Mouse (Mus musculus): ENCODE results near the gene 2610008E11Rik. TPM values are rescaled to one million over a fixed set of nuclear protein-coding genes. Genes with fewer than 3 reads are reported as not detected.
"Not testable (repeated sequence)": the region's sequence is repeated elsewhere in the genome, so short reads cannot be mapped to it uniquely, and the experiment has no call there.

The 2610008E11Rik gene
- 10 to 100 TPM; 17.9 to 20.3 TPM for polyA plus RNA-seq (2017; shearing (Covaris generic))

- ATAC-seq: peak; percentile 99
Measured at GRCm38 (mm10) chr10:79097161-79097754, at the start of gene 2610008E11Rik. 2610008E11Rik (minus strand) TSS chr10:79097600.

GRCm38 (mm10) chr10:79116125-79116849 lies 18.9 kb upstream of the 2610008E11Rik start:
- ATAC-seq: no peak

- no peak for ATAC-seq
Measured at GRCm38 (mm10) chr10:79115085-79115484, 17.7 kb upstream of the 2610008E11Rik start.

- no peak for ATAC-seq
Measured at GRCm38 (mm10) chr10:79110482-79110881, 13.1 kb upstream of the 2610008E11Rik start.

- no peak for ATAC-seq
Measured at GRCm38 (mm10) chr10:79109156-79109555, 11.8 kb upstream of the 2610008E11Rik start.

GRCm38 (mm10) chr10:79107531-79107930 lies 10.1 kb upstream of the 2610008E11Rik start:
- ATAC-seq: no peak

- ATAC-seq: no peak
Measured at GRCm38 (mm10) chr10:79106325-79107282, 9.2 kb upstream of the 2610008E11Rik start.

GRCm38 (mm10) chr10:79096706-79097105 lies 694 bp downstream of the 2610008E11Rik start:
- ATAC-seq: no peak

- ATAC-seq: no peak
Measured at GRCm38 (mm10) chr10:79091731-79092130, 5.7 kb downstream of the 2610008E11Rik start.

- ATAC-seq: no peak
Measured at GRCm38 (mm10) chr10:79089000-79089399, 8.4 kb downstream of the 2610008E11Rik start.

GRCm38 (mm10) chr10:79086577-79086976 lies 10.8 kb downstream of the 2610008E11Rik start:
- ATAC-seq: no peak

- not testable (repeated sequence) for ATAC-seq
Measured at GRCm38 (mm10) chr10:79057370-79057769, 40.0 kb downstream of the 2610008E11Rik start.

GRCm38 (mm10) chr10:79042457-79042856 lies 54.9 kb downstream of the 2610008E11Rik start:
- not testable (repeated sequence) for ATAC-seq

GRCm38 (mm10) chr10:79028441-79028840 lies 69.0 kb downstream of the 2610008E11Rik start, which contains the start of gene Olfr57:
Olfr57 (plus strand) TSS chr10:79028741.
- no peak for ATAC-seq

Other genes starting within 250 kb of the 2610008E11Rik start
- not detected for gene Olfr1356, start 245.4 kb downstream of the 2610008E11Rik start, polyA plus RNA-seq (2017; shearing (Covaris generic))
- gene Olfr1355, start 222.1 kb downstream of the 2610008E11Rik start, polyA plus RNA-seq (2017; shearing (Covaris generic)): not detected
- gene Olfr1354, start 184.4 kb downstream of the 2610008E11Rik start, polyA plus RNA-seq (2017; shearing (Covaris generic)): not detected
- not detected for gene Olfr8, start 147.0 kb downstream of the 2610008E11Rik start, polyA plus RNA-seq (2017; shearing (Covaris generic))
- not detected for gene Olfr1353, start 134.3 kb downstream of the 2610008E11Rik start, polyA plus RNA-seq (2017; shearing (Covaris generic))
- gene Olfr1352, start 116.5 kb downstream of the 2610008E11Rik start, polyA plus RNA-seq (2017; shearing (Covaris generic)): not detected
- gene Olfr1351, start 85.1 kb downstream of the 2610008E11Rik start, polyA plus RNA-seq (2017; shearing (Covaris generic)): not detected
- gene Olfr57, start 68.9 kb downstream of the 2610008E11Rik start, polyA plus RNA-seq (2017; shearing (Covaris generic)): under 1 TPM in 1 of 2 experiments, not detected in 1; 0.42 TPM
- not detected for gene Vmn2r80, start 51.2 kb upstream of the 2610008E11Rik start, polyA plus RNA-seq (2017; shearing (Covaris generic))
- gene Vmn2r81, start 150.1 kb upstream of the 2610008E11Rik start, polyA plus RNA-seq (2017; shearing (Covaris generic)): under 1 TPM in 1 of 2 experiments, not detected in 1; 0.09 TPM